Mouse (Mus musculus) bone marrow macrophage, adult 2 months (primary cell): ENCODE measurements at regions not wholly inside any gene's neighbourhood (a gene's known extent, or its start where the extent isn't known, plus 50 kb on each side); places are given as distances from the start of the nearest gene placed in this dataset.

Experiments used
- H3K27ac ChIP-seq: 2 replicates; pipeline ENCODE4 v1.5.1; 2012; ENCODE audit warnings: low read depth, low read length; ENCODE audit not compliant: insufficient read depth
- H3K4me1 ChIP-seq: 2 replicates; pipeline ENCODE4 v1.6.1; 2012; ENCODE audit warnings: low read length; ENCODE audit not compliant: control insufficient read depth, insufficient read depth
- H3K4me3 ChIP-seq: 2 replicates; pipeline ENCODE4 v1.5.1; 2012; ENCODE audit warnings: mild to moderate bottlenecking, low read length, moderate library complexity; ENCODE audit not compliant: insufficient read depth
- CTCF ChIP-seq: IDR thresholded peaks from 2 replicates; pipeline ENCODE4 v1.5.1; 2012; ENCODE audit warnings: low read depth, mild to moderate bottlenecking, low read length, moderate library complexity
- POLR2A ChIP-seq: IDR thresholded peaks from 2 replicates; pipeline ENCODE4 v1.6.1; 2012; ENCODE audit warnings: mild to moderate bottlenecking, low read depth, low read length, borderline replicate concordance

DNA sequence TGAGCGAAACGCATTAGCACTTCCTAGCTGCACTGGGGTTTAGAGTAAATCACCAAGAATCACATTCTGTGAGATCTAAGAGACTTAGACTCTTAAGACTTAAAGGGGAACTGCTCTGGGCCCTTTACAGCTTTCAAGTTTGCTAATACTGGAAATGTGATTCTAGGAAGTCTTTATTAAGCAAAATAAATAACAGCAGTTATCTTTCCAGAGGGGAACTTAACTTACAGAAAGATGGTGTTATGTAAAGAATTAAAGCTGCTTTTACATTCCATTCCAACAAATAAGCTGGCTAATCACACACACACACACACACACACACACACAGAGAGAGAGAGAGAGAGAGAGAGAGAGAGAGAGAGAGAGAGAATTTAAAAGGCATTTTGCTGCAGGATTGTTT is 131.1 kb downstream of the Otol1 start:
- no peak for TF ChIP-seq CTCF
- no peak for TF ChIP-seq POLR2A
- no peak overlapping the region for H3K27ac ChIP-seq

GRCm38 (mm10) chr3:70138926-70139325 is 131.5 kb downstream of the Otol1 start:
- no peak for TF ChIP-seq POLR2A
- TF ChIP-seq CTCF: no peak
- Histone ChIP-seq H3K27ac (no peak overlapping the region), H3K4me3 (no peak overlapping the region), H3K4me1 (no peaks in the 10 kb centered on the region)

More for the DNA sequence above, 131.1 kb downstream of the Otol1 start:
- Histone ChIP-seq H3K4me1 (no peaks in the 10 kb centered on the region), H3K4me3 (no peak overlapping the region)

GRCm38 (mm10) chr3:70145728-70146127 is 138.3 kb downstream of the Otol1 start:
- Histone ChIP-seq H3K4me1 (no peaks in the 10 kb centered on the region), H3K4me3 (no peak overlapping the region), H3K27ac (no peak overlapping the region)
- TF ChIP-seq POLR2A: no peak
- TF ChIP-seq CTCF: no peak

DNA sequence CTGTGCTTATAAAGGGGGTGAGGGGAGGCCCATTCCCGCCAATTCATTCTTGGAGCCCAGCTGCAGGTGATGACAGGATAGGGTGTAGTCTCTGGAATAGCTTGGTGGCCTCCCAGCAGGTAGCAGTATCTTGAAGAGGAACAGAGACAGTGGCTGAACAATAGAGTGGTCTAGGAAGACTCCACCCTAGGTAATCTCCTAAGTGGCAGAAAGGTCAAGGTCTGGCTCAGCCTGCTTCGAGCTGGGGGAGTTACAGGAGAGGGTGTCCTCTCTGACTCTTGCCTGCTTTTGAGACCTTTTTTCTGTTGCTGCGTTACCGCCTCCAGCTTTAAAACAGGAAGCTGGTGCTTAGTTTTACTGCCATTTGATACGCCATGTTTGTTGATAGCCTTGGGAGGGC is 143.7 kb downstream of the Otol1 start:
- no peaks in the 10 kb centered on the region for H3K4me1 ChIP-seq
- no peak overlapping the region for H3K4me3 ChIP-seq
- H3K27ac ChIP-seq: no peak overlapping the region
- TF ChIP-seq CTCF (no peak), POLR2A (no peak)

DNA sequence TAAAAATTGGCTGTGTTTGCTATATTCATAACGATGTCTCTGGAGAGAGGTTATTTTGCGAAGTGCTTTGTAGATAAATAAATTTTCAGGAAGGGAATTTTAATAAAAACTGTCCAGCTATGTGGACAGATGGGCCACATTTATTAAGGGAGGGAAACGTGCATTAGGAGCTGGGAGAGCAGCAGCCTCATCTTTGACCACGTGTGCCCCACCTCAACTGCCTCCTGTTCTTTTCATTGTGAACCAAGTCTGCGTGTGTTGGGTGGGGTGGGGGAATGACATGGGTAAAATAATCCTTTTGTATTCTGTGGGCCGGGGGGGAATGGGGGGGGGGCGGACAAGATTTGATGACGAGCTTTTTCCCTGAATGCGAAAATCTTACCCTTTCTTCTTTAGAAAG is 152.6 kb downstream of the Otol1 start:
- Histone ChIP-seq H3K27ac (no peak overlapping the region), H3K4me1 (no peaks in the 10 kb centered on the region), H3K4me3 (no peak overlapping the region)
- no peak for TF ChIP-seq POLR2A
- no peak for TF ChIP-seq CTCF

DNA sequence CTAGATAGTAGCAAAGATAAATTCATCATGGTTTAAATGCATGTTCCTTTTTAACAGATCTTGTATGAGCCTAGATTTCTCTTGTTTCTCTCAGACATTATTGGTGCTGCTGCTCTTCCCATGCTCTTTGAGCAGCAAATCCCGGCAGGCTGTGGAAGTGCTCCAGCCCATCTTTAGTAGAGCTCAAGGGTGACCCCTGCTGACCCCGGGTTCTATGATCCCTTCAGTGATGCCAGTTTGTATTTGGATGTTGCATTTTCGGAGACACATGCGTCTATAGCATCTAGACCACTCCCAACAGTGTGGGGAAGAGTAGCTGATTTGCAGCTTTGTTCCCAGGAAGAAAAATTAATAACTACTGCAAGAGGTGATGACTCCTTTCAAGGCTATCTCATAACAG is 164.3 kb downstream of the Otol1 start:
- no peak for TF ChIP-seq POLR2A
- TF ChIP-seq CTCF: no peak
- Histone ChIP-seq H3K4me1 (no peaks in the 10 kb centered on the region), H3K4me3 (no peak overlapping the region), H3K27ac (no peak overlapping the region)

DNA sequence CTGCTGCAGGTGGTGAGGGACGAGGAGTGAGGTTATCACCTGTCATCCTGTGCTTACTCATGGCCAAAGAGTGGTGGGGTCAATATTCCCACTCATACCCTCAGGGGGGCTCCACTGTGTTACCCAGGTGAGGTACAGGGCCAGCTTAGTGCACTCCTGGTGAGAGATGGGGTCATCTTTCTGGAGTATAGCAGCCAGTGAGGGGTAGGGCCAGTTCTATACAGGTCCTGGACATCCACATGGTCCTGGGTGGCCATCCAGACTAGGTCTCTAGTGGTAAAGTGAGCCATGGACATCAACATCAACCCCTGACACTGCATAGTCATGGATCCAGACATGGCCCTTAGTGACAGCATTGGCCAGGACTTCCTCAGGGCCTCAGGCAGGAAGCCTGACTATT is 169.0 kb downstream of the Otol1 start:
- Histone ChIP-seq H3K4me1 (no peaks in the 10 kb centered on the region), H3K27ac (no peak overlapping the region), H3K4me3 (no peak overlapping the region)
- TF ChIP-seq POLR2A: no peak
- no peak for TF ChIP-seq CTCF

DNA sequence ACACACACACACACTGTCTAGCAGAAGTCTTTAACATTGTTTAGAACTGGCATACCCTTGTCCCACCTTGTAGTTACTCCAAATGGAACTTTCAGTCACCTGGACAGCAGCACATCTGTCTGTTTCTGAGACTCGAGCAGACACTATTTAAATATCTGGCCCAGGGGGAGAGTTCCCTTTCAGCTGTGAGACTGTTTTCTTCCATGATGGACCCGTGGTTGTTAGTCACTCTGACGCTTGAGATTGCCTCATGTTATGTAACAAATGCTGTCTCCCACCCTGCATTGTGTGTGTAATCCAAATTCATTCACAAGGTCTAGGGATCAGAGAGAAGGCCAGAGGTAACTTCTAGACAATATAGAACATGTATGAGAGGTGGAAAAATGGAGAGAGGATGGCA is 174.2 kb downstream of the Otol1 start:
- Histone ChIP-seq H3K4me1 (no peaks in the 10 kb centered on the region), H3K4me3 (no peak overlapping the region), H3K27ac (no peak overlapping the region)
- TF ChIP-seq POLR2A (no peak), CTCF (no peak)

DNA sequence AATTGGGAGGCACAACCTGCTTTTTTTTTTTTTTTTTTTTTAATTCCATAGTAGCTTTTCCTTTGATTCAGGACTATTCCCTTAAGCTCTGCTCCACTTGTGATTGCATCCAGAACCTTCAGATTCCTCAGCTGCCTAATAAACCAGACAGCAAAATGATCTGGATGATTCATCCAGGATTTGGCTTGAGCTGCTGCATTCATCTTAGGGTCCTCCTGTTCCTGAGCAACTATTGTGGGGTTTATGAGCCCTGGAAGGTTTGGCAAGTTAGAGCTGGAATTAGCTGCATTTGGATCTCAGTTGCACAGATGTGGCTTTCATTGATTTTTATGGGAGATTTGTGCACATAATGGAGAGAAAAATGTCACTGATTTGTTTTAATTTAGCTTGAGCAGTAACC is 183.3 kb downstream of the Otol1 start:
- TF ChIP-seq CTCF: no peak
- TF ChIP-seq POLR2A: no peak
- Histone ChIP-seq H3K4me3 (no peak overlapping the region), H3K27ac (no peak overlapping the region), H3K4me1 (no peaks in the 10 kb centered on the region)

DNA sequence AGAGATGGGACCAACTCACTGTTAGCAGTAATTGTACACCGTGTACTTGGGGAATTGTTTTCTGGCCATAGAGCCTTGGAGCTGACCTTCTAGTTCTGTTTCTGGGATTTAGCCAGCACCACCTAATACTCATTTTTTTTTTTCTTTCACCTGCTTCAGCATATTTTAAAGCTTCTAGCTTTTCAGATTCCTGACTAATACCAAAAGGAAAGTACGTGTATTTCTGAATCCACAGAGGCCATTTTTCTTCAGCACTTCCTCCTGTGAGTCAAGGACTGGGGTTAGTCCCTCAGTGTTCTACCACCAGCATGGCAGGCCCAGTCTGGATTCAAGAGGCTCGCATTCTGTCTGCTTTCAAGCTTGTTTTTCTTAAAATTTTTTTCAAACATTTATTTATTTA is 189.3 kb downstream of the Otol1 start:
- no peak overlapping the region for H3K4me3 ChIP-seq
- H3K27ac ChIP-seq: no peak overlapping the region
- no peaks in the 10 kb centered on the region for H3K4me1 ChIP-seq
- TF ChIP-seq CTCF (no peak), POLR2A (no peak)

GRCm38 (mm10) chr3:70198890-70199289 is 191.5 kb downstream of the Otol1 start:
- TF ChIP-seq CTCF (no peak), POLR2A (no peak)
- H3K4me1 ChIP-seq: no peaks in the 10 kb centered on the region
- H3K4me3 ChIP-seq: no peak overlapping the region
- H3K27ac ChIP-seq: no peak overlapping the region
